ENCODE assay signal across 19 mouse cellular contexts in genomic region chr4:132706885-132707284, GRCm38 (mm10).
DNase-seq lines count a peak whose midpoint lies in the region; ATAC-seq lines count a peak whose summit lies in the region.
"Had no signal": no experiment of that assay in that cellular context is flagged by ENCODE, and none has a peak within 500 bp of the region (broad histone marks: within the 10 kb centered on the region; RNA-seq: fewer than 3 reads in every experiment).

No protein-coding gene starts in this region.

- ATAC-seq in frontal cortex, adult (ENCODE audit: low TSS enrichment) = peak; percentile 55; the same call in 1 of the 2 replicates
- ATAC-seq: CD4-positive, CD25-positive, alpha-beta regulatory T cell, adult 4 months; forebrain, embryonic 13.5 days; forebrain, embryonic 15.5 days; forebrain, postnatal 0 days; Patski had no signal

- DNase-seq in frontal cortex, postnatal 25 days (ENCODE audit: low spot score in 2 of 2) = no peak
- peak; percentile 23 for DNase-seq in right cerebral cortex, adult 18-20 months
- DNase-seq in right cerebral cortex, postnatal 36 days (ENCODE audit: low spot score in 2 of 2) = no peak
- DNase-seq in urinary bladder, adult 18-20 months (ENCODE audit: low spot score in 2 of 2) = no peak
- DNase-seq: adrenal gland, adult 2 months; adrenal gland, postnatal 10 days; adrenal gland, postnatal 25 days; B cell, adult 2 months; cerebellum, adult 11-12 months; cerebellum, adult 2 months; cerebellum, adult 9-10 months; cerebellum, postnatal 10 days; cerebellum, postnatal 25 days; forebrain, postnatal 0 days had no signal
